Mouse (Mus musculus) heart, postnatal 0 days (tissue): ENCODE results near the gene Cdadc1.

ENCODE experiments used
- CTCF ChIP-seq: IDR thresholded peaks from 2 replicates; pipeline ENCODE4 v1.5.1; 2016; ENCODE audit warnings: antibody characterized with exemption, control low read depth, low read depth
- EP300 ChIP-seq: IDR thresholded peaks from 2 replicates; pipeline ENCODE4 v1.6.1; 2016; ENCODE audit warnings: antibody characterized with exemption, low read depth

GRCm38 (mm10) chr14:59597398-59598259 lies at the start of gene Cdadc1:
- peak; percentile 30; the same call in 1 of the 2 replicates for TF ChIP-seq CTCF
- no peak for TF ChIP-seq EP300
